Mouse (Mus musculus) CH12.LX (cell line): ENCODE results near the gene Sik3. TPM values are rescaled to one million over a fixed set of nuclear protein-coding genes. Genes with fewer than 3 reads are reported as not detected.

ENCODE experiments used
- DNase-seq: peaks from one replicate; pipeline ENCODE4 v3.0.0-alpha.2; 2013; ENCODE audit errors: extremely low read depth
- H3K27ac ChIP-seq: 2 replicates; pipeline ENCODE4 v1.5.1; 2012; ENCODE audit warnings: low read depth, mild to moderate bottlenecking, control low read depth, moderate library complexity; ENCODE audit not compliant: insufficient read depth
- H3K27me3 ChIP-seq: replicated peaks from 2 replicates; pipeline ENCODE3; 2012; ENCODE audit warnings: inconsistent platforms
- H3K36me3 ChIP-seq, 2 experiments: replicated peaks in 1 of 2; 2 replicates each; pipeline versions ENCODE3 to v1.6.1; 2012; ENCODE audit warnings: inconsistent platforms in 1 of 2, low read length in 1 of 2, mild to moderate bottlenecking in 1 of 2, mixed read lengths in 1 of 2, moderate library complexity in 1 of 2; ENCODE audit not compliant: control insufficient read depth in 1 of 2, insufficient read depth in 1 of 2
- H3K4me1 ChIP-seq, 2 experiments: 2 replicates each; pipeline ENCODE4 v1.6.1; 2012; ENCODE audit warnings: inconsistent platforms in 1 of 2, moderate library complexity in 1 of 2; ENCODE audit not compliant: insufficient read depth in 2 of 2, control insufficient read depth in 1 of 2
- H3K4me2 ChIP-seq: 2 replicates; pipeline ENCODE4 v1.6.1; 2012; ENCODE audit warnings: low read depth, mild to moderate bottlenecking, control low read depth; ENCODE audit not compliant: poor library complexity, insufficient read depth, severe bottlenecking
- H3K4me3 ChIP-seq, 3 experiments: fragments of 150-350 bp in 1 of 3; sonication (generic) in 1 of 3; replicated peaks in 1 of 3; 2 replicates each; pipeline versions ENCODE3 to v1.5.1; 2011 to 2012; ENCODE audit warnings: low read depth in 2 of 3, low read length in 2 of 3, mild to moderate bottlenecking in 2 of 3, moderate library complexity in 2 of 3, control low read depth in 1 of 3, improper control_type of control experiment in 1 of 3, inconsistent platforms in 1 of 3, mixed read lengths in 1 of 3; ENCODE audit not compliant: poor library complexity in 1 of 3
- H3K79me2 ChIP-seq: replicated peaks from 2 replicates; pipeline ENCODE4 v1.6.1; 2012; ENCODE audit warnings: mild to moderate bottlenecking, moderate library complexity; ENCODE audit not compliant: control insufficient read depth, poor library complexity, insufficient read depth, severe bottlenecking; ENCODE audit errors: extremely low read depth
- H3K9ac ChIP-seq: 2 replicates; pipeline ENCODE4 v1.6.1; 2012; ENCODE audit warnings: low read depth, mild to moderate bottlenecking, control low read depth, moderate library complexity; ENCODE audit not compliant: insufficient read depth
- H3K9me3 ChIP-seq: replicated peaks from 2 replicates; pipeline ENCODE3; 2012; ENCODE audit warnings: low read length, inconsistent platforms, mixed read lengths
- BHLHE40 ChIP-seq: IDR thresholded peaks from 2 replicates; pipeline ENCODE4 v1.6.1; 2011; ENCODE audit warnings: mild to moderate bottlenecking, low read depth, low read length, improper control_type of control experiment
- CHD1 ChIP-seq: IDR thresholded peaks from 2 replicates; pipeline ENCODE4 v1.6.1; 2012; ENCODE audit warnings: low read depth, low read length, improper control_type of control experiment, inconsistent platforms
- CHD2 ChIP-seq: IDR thresholded peaks from 2 replicates; pipeline ENCODE4 v1.6.1; 2011; ENCODE audit warnings: low read length, improper control_type of control experiment
- CTCF ChIP-seq, 2 experiments: IDR thresholded peaks in 1 of 2; conservative IDR thresholded peaks in 1 of 2; 2 replicates each; pipeline ENCODE4 v1.5.1; 2011 to 2012; ENCODE audit warnings: low read depth in 2 of 2, low read length in 2 of 2, improper control_type of control experiment in 1 of 2, inconsistent platforms in 1 of 2, mild to moderate bottlenecking in 1 of 2, moderate library complexity in 1 of 2
- E2F4 ChIP-seq: IDR thresholded peaks from 2 replicates; pipeline ENCODE4 v1.6.1; 2011; ENCODE audit warnings: low read depth, low read length, improper control_type of control experiment; ENCODE audit not compliant: insufficient replicate concordance
- ELF1 ChIP-seq: IDR thresholded peaks from 2 replicates; pipeline ENCODE4 v1.6.1; 2014; ENCODE audit warnings: low read depth, mild to moderate bottlenecking, inconsistent platforms, low read length, improper control_type of control experiment
- EP300 ChIP-seq: IDR thresholded peaks from 2 replicates; pipeline ENCODE4 v1.6.1; 2011; ENCODE audit warnings: low read length, improper control_type of control experiment
- ETS1 ChIP-seq: conservative IDR thresholded peaks from 2 replicates; pipeline ENCODE4 v1.6.1; 2012; ENCODE audit warnings: low read depth, mild to moderate bottlenecking, inconsistent platforms, low read length, improper control_type of control experiment, moderate library complexity
- GABPA ChIP-seq: IDR thresholded peaks from 2 replicates; pipeline ENCODE4 v1.6.1; 2012; ENCODE audit warnings: low read depth, low read length, improper control_type of control experiment, inconsistent platforms; ENCODE audit not compliant: insufficient replicate concordance
- HCFC1 ChIP-seq: IDR thresholded peaks from 2 replicates; pipeline ENCODE4 v1.6.1; 2012; ENCODE audit warnings: low read depth, mild to moderate bottlenecking, inconsistent platforms, low read length, improper control_type of control experiment
- IRF4 ChIP-seq: IDR thresholded peaks from 2 replicates; pipeline ENCODE4 v1.6.1; 2014; ENCODE audit warnings: low read depth, mild to moderate bottlenecking, inconsistent platforms, low read length, improper control_type of control experiment
- JUN ChIP-seq: IDR thresholded peaks from 2 replicates; pipeline ENCODE4 v1.6.1; 2011; ENCODE audit warnings: low read depth, mild to moderate bottlenecking, low read length, improper control_type of control experiment, moderate library complexity; ENCODE audit not compliant: insufficient read depth
- JUND ChIP-seq: conservative IDR thresholded peaks from 2 replicates; pipeline ENCODE4 v1.6.1; 2011; ENCODE audit warnings: low read depth, low read length, improper control_type of control experiment
- KAT2A ChIP-seq: IDR thresholded peaks from 2 replicates; pipeline ENCODE4 v1.6.1; 2012; ENCODE audit warnings: low read length, improper control_type of control experiment, inconsistent platforms; ENCODE audit not compliant: insufficient replicate concordance
- MAFK ChIP-seq: IDR thresholded peaks from 2 replicates; pipeline ENCODE4 v1.6.1; 2011; ENCODE audit warnings: low read length, improper control_type of control experiment; ENCODE audit not compliant: insufficient replicate concordance
- MAX ChIP-seq: IDR thresholded peaks from 2 replicates; pipeline ENCODE4 v1.6.1; 2011; ENCODE audit warnings: low read length, improper control_type of control experiment
- MAZ ChIP-seq: IDR thresholded peaks from 2 replicates; pipeline ENCODE4 v1.6.1; 2012; ENCODE audit warnings: low read depth, mild to moderate bottlenecking, inconsistent platforms, low read length, improper control_type of control experiment, moderate library complexity
- MEF2A ChIP-seq: IDR thresholded peaks from 2 replicates; pipeline ENCODE4 v1.6.1; 2014; ENCODE audit warnings: low read depth, mild to moderate bottlenecking, inconsistent platforms, low read length, improper control_type of control experiment, borderline replicate concordance
- MXI1 ChIP-seq: IDR thresholded peaks from 2 replicates; pipeline ENCODE4 v1.6.1; 2011; ENCODE audit warnings: mild to moderate bottlenecking, low read depth, low read length, improper control_type of control experiment
- MYC ChIP-seq: IDR thresholded peaks from 2 replicates; pipeline ENCODE4 v1.6.1; 2011; ENCODE audit warnings: low read depth, mild to moderate bottlenecking, improper control_type of control experiment, low read length
- NELFE ChIP-seq: IDR thresholded peaks from 2 replicates; pipeline ENCODE4 v1.6.1; 2011; ENCODE audit warnings: low read depth, low read length, improper control_type of control experiment
- NRF1 ChIP-seq: IDR thresholded peaks from 2 replicates; pipeline ENCODE4 v1.6.1; 2014; ENCODE audit warnings: low read depth, mild to moderate bottlenecking, inconsistent platforms, low read length, improper control_type of control experiment, moderate library complexity
- PAX5 ChIP-seq: IDR thresholded peaks from 2 replicates; pipeline ENCODE4 v1.6.1; 2012; ENCODE audit warnings: low read length, inconsistent platforms, mixed read lengths
- POLR2A ChIP-seq: IDR thresholded peaks from 2 replicates; pipeline ENCODE4 v1.6.1; 2011; ENCODE audit warnings: low read depth, mild to moderate bottlenecking, improper control_type of control experiment, low read length
- POLR2AphosphoS2 ChIP-seq: IDR thresholded peaks from 2 replicates; pipeline ENCODE4 v1.6.1; 2011; ENCODE audit warnings: low read depth, low read length, improper control_type of control experiment
- RAD21 ChIP-seq: IDR thresholded peaks from 2 replicates; pipeline ENCODE4 v1.6.1; 2011; ENCODE audit warnings: low read depth, mild to moderate bottlenecking, low read length, improper control_type of control experiment, moderate library complexity
- RCOR1 ChIP-seq: conservative IDR thresholded peaks from 2 replicates; pipeline ENCODE4 v1.6.1; 2012; ENCODE audit warnings: low read depth, mild to moderate bottlenecking, inconsistent platforms, low read length, improper control_type of control experiment
- SIN3A ChIP-seq: IDR thresholded peaks from 2 replicates; pipeline ENCODE4 v1.6.1; 2012; ENCODE audit warnings: low read length, improper control_type of control experiment, inconsistent platforms
- SMC3 ChIP-seq: IDR thresholded peaks from 2 replicates; pipeline ENCODE4 v1.6.1; 2011; ENCODE audit warnings: low read depth, low read length, improper control_type of control experiment
- TBP ChIP-seq: conservative IDR thresholded peaks from 2 replicates; pipeline ENCODE4 v1.6.1; 2011; ENCODE audit warnings: low read depth, low read length, improper control_type of control experiment
- TCF12 ChIP-seq: IDR thresholded peaks from 2 replicates; pipeline ENCODE4 v1.6.1; 2014; ENCODE audit warnings: low read depth, mild to moderate bottlenecking, inconsistent platforms, low read length, improper control_type of control experiment
- UBTF ChIP-seq: IDR thresholded peaks from 2 replicates; pipeline ENCODE4 v1.6.1; 2012; ENCODE audit warnings: low read depth, mild to moderate bottlenecking, inconsistent platforms, low read length, improper control_type of control experiment, moderate library complexity
- USF1 ChIP-seq: IDR thresholded peaks from 2 replicates; pipeline ENCODE4 v1.6.1; 2014; ENCODE audit warnings: low read depth, mild to moderate bottlenecking, inconsistent platforms, low read length, improper control_type of control experiment
- USF2 ChIP-seq: conservative IDR thresholded peaks from 2 replicates; pipeline ENCODE4 v1.6.1; 2011; ENCODE audit warnings: low read depth, low read length, improper control_type of control experiment
- ZC3H11A ChIP-seq: IDR thresholded peaks from 2 replicates; pipeline ENCODE4 v1.6.1; 2012; ENCODE audit warnings: low read depth, mild to moderate bottlenecking, inconsistent platforms, low read length, improper control_type of control experiment
- ZKSCAN1 ChIP-seq: IDR thresholded peaks from 2 replicates; pipeline ENCODE4 v1.6.1; 2012; ENCODE audit warnings: low read depth, inconsistent platforms, low read length, improper control_type of control experiment, borderline replicate concordance
- ZMIZ1 ChIP-seq: IDR thresholded peaks from 2 replicates; pipeline ENCODE4 v1.6.1; 2012; ENCODE audit warnings: low read depth, mild to moderate bottlenecking, inconsistent platforms, low read length, improper control_type of control experiment
- ZNF384 ChIP-seq: IDR thresholded peaks from 2 replicates; pipeline ENCODE4 v1.6.1; 2012; ENCODE audit warnings: low read depth, low read length, improper control_type of control experiment, inconsistent platforms
- dilution Hi-C: fragments of 300-500 bp; cut with MboI; formaldehyde crosslinking; loops from 2 replicates; pipeline ENCODE4 v1.14.3; 2020; ENCODE audit warnings: low sequenced_read_pairs; ENCODE audit not compliant: extremely low pct_unique_long_range_greater_than_20kb, extremely low pct_ligation_motif_present
- in situ Hi-C: fragments of 300-500 bp; cut with MboI; formaldehyde crosslinking; loops from 3 replicates; pipeline ENCODE4 v1.14.3; 2019; ENCODE audit warnings: low sequenced_read_pairs, low pct_ligation_motif_present, low pct_unique_long_range_greater_than_20kb, mixed read lengths
- polyA plus RNA-seq: library from polyadenylated mRNA; unstranded; fragments of >175 nt; gene quantifications from 2 replicates; pipeline ENCODE4 v1.2.1, GENCODE M21; 2012; ENCODE audit warnings: low read depth; ENCODE audit not compliant: insufficient read length
- total RNA-seq, 2 experiments: library from RNA; depleted of rRNA; stranded (reverse); fragments of 300-350 nt in 1 of 2; fragments of >200 nt in 1 of 2; gene quantifications; 2 replicates each; pipeline ENCODE4 v1.2.3; 2012 to 2014

The Sik3 gene
- total and polyA plus RNA-seq, 3 experiments: 14.9 to 29.8 (median 21.4) TPM

GRCm38 (mm10) chr9:46003729-46004128 is 8.9 kb upstream of the Sik3 start:
- dilution Hi-C loops: no loop called here
- 0 out of 2 replicates have a peak overlapping the region, but pooled peaks have one; percentile 18 for H3K4me2 ChIP-seq
- in situ Hi-C loops: no loop called here
- TF ChIP-seq USF2: no peak
- TF ChIP-seq MAFK: no peak
- no peak for TF ChIP-seq GABPA
- TF ChIP-seq MEF2A: no peak
- no peak for TF ChIP-seq E2F4
- TF ChIP-seq MXI1: no peak
- TF ChIP-seq ETS1: no peak
- no peak for TF ChIP-seq SIN3A
- no peak for TF ChIP-seq MAZ
- no peak for TF ChIP-seq HCFC1
- no peak for TF ChIP-seq CHD1
- TF ChIP-seq KAT2A: no peak
- no peak for TF ChIP-seq NRF1
- TF ChIP-seq MYC: no peak
- TF ChIP-seq JUN: no peak
- TF ChIP-seq PAX5: no peak
- TF ChIP-seq JUND: no peak
- TF ChIP-seq TBP: no peak
- no peak for TF ChIP-seq BHLHE40
- peak; percentile 30; the same call in 1 of the 2 replicates for TF ChIP-seq IRF4
- no peak for TF ChIP-seq ZMIZ1
- no peak for TF ChIP-seq ELF1
- no peak for TF ChIP-seq CHD2
- no peak for TF ChIP-seq POLR2A
- TF ChIP-seq UBTF: no peak
- no peak for TF ChIP-seq NELFE
- TF ChIP-seq TCF12: no peak
- TF ChIP-seq MAX: no peak
- TF ChIP-seq ZKSCAN1: no peak
- TF ChIP-seq ZNF384: peak; percentile 68; the same call in 1 of the 2 replicates
- TF ChIP-seq CTCF (conservative IDR thresholded peaks at IDR 0.05 in 1 of 2, IDR thresholded peaks at IDR 0.05 in 1 of 2; ENCODE audit: low read depth in 2 of 2, low read length in 2 of 2): peak; percentile 76 to 97
- TF ChIP-seq RCOR1: no peak
- TF ChIP-seq RAD21: peak; percentile 98
- TF ChIP-seq EP300: no peak
- no peak for TF ChIP-seq POLR2AphosphoS2
- TF ChIP-seq ZC3H11A: peak; percentile 94
- TF ChIP-seq SMC3: peak; percentile 95
- TF ChIP-seq USF1: no peak
- H3K36me3 ChIP-seq: no peaks in the 10 kb centered on the region
- peaks cover 8 to 26% of the 10 kb centered on the region in 2 experiments; a peak in 3 of 4 replicates for H3K4me1 ChIP-seq
- no peaks in the 10 kb centered on the region for H3K27me3 ChIP-seq
- H3K9ac ChIP-seq: no peak overlapping the region
- no peaks in the 10 kb centered on the region for H3K9me3 ChIP-seq
- no peak for DNase-seq
- H3K27ac ChIP-seq: no peak overlapping the region
- no peak overlapping the region for H3K4me3 ChIP-seq
- no peaks in the 10 kb centered on the region for H3K79me2 ChIP-seq
